Mouse (Mus musculus): Measurements from ENCODE around the gene Mlkl.

GRCm38 (mm10) chr8:111337890-111338347, at the start of gene Mlkl:
- TF ChIP-seq POLR2A (IDR thresholded peaks at IDR 0.05; ENCODE audit: borderline replicate concordance, insufficient read depth, low read length): no peak
- TF ChIP-seq CTCF (IDR thresholded peaks at IDR 0.05; ENCODE audit: borderline replicate concordance, insufficient read depth, low read depth, low read length): no peak

Measured in cerebellum, adult 2 months (tissue).